Mouse (Mus musculus) limb, embryonic 14.5 days (tissue): ENCODE measurements around the gene Slc38a2. TPM values are rescaled to one million over a fixed set of nuclear protein-coding genes. Genes with fewer than 3 reads are reported as not detected.

Experiments used
- ATAC-seq: fragments of 200-750 bp; cut with Nextera tagmentation; 2 replicates; pipeline ENCODE4 v1.8.0; 2017; ENCODE audit warnings: low read depth, moderate number of reproducible peaks, moderate TSS enrichment; ENCODE audit not compliant: low FRiP score
- DNase-seq: peaks from one replicate; pipeline ENCODE4 v3.0.0-alpha.2; 2015; ENCODE audit warnings: low spot score
- H3K27ac ChIP-seq: fragments of 300-500 bp; sonication (generic); replicated peaks from 2 replicates; pipeline ENCODE4 v1.5.1; 2014; ENCODE audit warnings: low read depth, mild to moderate bottlenecking, low read length, moderate library complexity, mixed read lengths
- H3K27me3 ChIP-seq: fragments of 300-500 bp; sonication (generic); 2 replicates; pipeline ENCODE4 v1.6.1; 2014; ENCODE audit warnings: low read length, mixed read lengths; ENCODE audit not compliant: control insufficient read depth, insufficient read depth
- H3K36me3 ChIP-seq: fragments of 300-500 bp; sonication (generic); 2 replicates; pipeline ENCODE4 v1.6.1; 2014; ENCODE audit warnings: mild to moderate bottlenecking, low read length, moderate library complexity, mixed read lengths; ENCODE audit not compliant: control insufficient read depth, insufficient read depth
- H3K4me1 ChIP-seq: fragments of 300-500 bp; sonication (generic); 2 replicates; pipeline ENCODE4 v1.6.1; 2014; ENCODE audit warnings: antibody characterized with exemption, low read length, mixed read lengths; ENCODE audit not compliant: control insufficient read depth, insufficient read depth
- H3K4me2 ChIP-seq: fragments of 300-500 bp; sonication (generic); replicated peaks from 2 replicates; pipeline ENCODE4 v1.6.1; 2014; ENCODE audit warnings: low read depth, mild to moderate bottlenecking, low read length, moderate library complexity; ENCODE audit not compliant: severe bottlenecking
- H3K4me3 ChIP-seq: fragments of 300-500 bp; sonication (generic); replicated peaks from 2 replicates; pipeline ENCODE4 v1.5.1; 2014; ENCODE audit warnings: low read length
- H3K9ac ChIP-seq: fragments of 300-500 bp; sonication (generic); 2 replicates; pipeline ENCODE4 v1.6.1; 2014; ENCODE audit warnings: mild to moderate bottlenecking, low read depth, low read length, moderate library complexity; ENCODE audit not compliant: severe bottlenecking
- H3K9me3 ChIP-seq: fragments of 300-500 bp; sonication (generic); 2 replicates; pipeline ENCODE4 v1.6.1; 2016; ENCODE audit warnings: low read length; ENCODE audit not compliant: control insufficient read depth
- POLR2A ChIP-seq: fragments of 200-500 bp; IDR thresholded peaks from 2 replicates; pipeline ENCODE4 v1.8.0; 2012; ENCODE audit warnings: inconsistent platforms, mild to moderate bottlenecking, moderate library complexity, borderline replicate concordance; ENCODE audit not compliant: insufficient read depth, insufficient read length; ENCODE audit errors: extremely low read depth
- WGBS: fragments of 180-500 bp; shearing (Covaris S2); extraction: QIAGEN DNeasy Blood & Tissue Kit; methylation state at CpG from one replicate; pipeline ENCODE4 v1.1.7; 2014; 5-methylcytosine and 5-hydroxymethylcytosine counted together
- polyA plus RNA-seq, 2 experiments: library from polyadenylated mRNA; depleted of rRNA in 1 of 2; stranded (reverse) in 1 of 2; unstranded in 1 of 2; fragments of >200 nt; fragmentation: Nextera tagmentation in 1 of 2; extraction: Ambion mirVana in 1 of 2; gene quantifications; 2 replicates each; pipeline versions ENCODE4 v1.2.1 to v1.2.3; 2012 to 2014

Gene Slc38a2
- polyA plus RNA-seq, 2 experiments = 116 to 137 TPM

- Histone ChIP-seq H3K36me3 (no peaks in the 10 kb centered on the region), H3K4me1 (no peaks in the 10 kb centered on the region), H3K9me3 (no peaks in the 10 kb centered on the region), H3K4me3 (no peak overlapping the region), H3K4me2 (no peak overlapping the region), H3K9ac (no peak overlapping the region), H3K27me3 (no peaks in the 10 kb centered on the region), H3K27ac (no peak overlapping the region)
- no peak for DNase-seq
- no peak for TF ChIP-seq POLR2A
- no peak for ATAC-seq
- 78% methylated on average over 10 of the region's 10 CpGs for WGBS
Observed at GRCm38 (mm10) chr15:96652531-96652930, 47.0 kb downstream of the Slc38a2 start.

- WGBS = 21% methylated on average over 14 of the region's 15 CpGs
- peaks cover 3% of the 10 kb centered on the region for H3K4me1 ChIP-seq
- H3K4me3 ChIP-seq = no peak overlapping the region
- no peak overlapping the region for H3K9ac ChIP-seq
- no peaks in the 10 kb centered on the region for H3K9me3 ChIP-seq
- DNase-seq = no peak
- no peaks in the 10 kb centered on the region for H3K36me3 ChIP-seq
- H3K27me3 ChIP-seq = no peaks in the 10 kb centered on the region
- 0 out of 2 replicates have a peak overlapping the region, but pooled peaks have one; percentile 16 for H3K4me2 ChIP-seq
- H3K27ac ChIP-seq = no peak overlapping the region
- ATAC-seq = no peak
- TF ChIP-seq POLR2A = no peak
Observed at GRCm38 (mm10) chr15:96647376-96647775, 52.2 kb downstream of the Slc38a2 start.

GRCm38 (mm10) chr15:96642436-96643405, 56.8 kb downstream of the Slc38a2 start, which contains the start of gene Slc38a1:
Gene Slc38a1 (minus strand): TSS chr15:96642913.
- DNase-seq = peak; percentile 85
- no peaks in the 10 kb centered on the region for H3K27me3 ChIP-seq
- TF ChIP-seq POLR2A = peak; percentile 56; the same call in 1 of the 2 replicates

GRCm38 (mm10) chr15:96641821-96642435, 57.6 kb downstream of the Slc38a2 start:
- no peaks in the 10 kb centered on the region for H3K27me3 ChIP-seq
- peak overlapping the region; percentile 71 for H3K4me3 ChIP-seq
- H3K4me2 ChIP-seq = peak overlapping the region; percentile 69
- WGBS = 0% methylated on average over 31 of the region's 31 CpGs
- H3K27ac ChIP-seq = peak overlapping the region; percentile 97
- DNase-seq (peak; percentile 18), ATAC-seq (no peak)
- H3K4me1 ChIP-seq = peaks cover 24% of the 10 kb centered on the region
- no peaks in the 10 kb centered on the region for H3K9me3 ChIP-seq
- peak overlapping the region; percentile 91 for H3K9ac ChIP-seq
- TF ChIP-seq POLR2A = no peak
- H3K36me3 ChIP-seq = peaks cover 1% of the 10 kb centered on the region; the same call in 1 of the 2 replicates

More at GRCm38 (mm10) chr15:96642436-96643405, 56.8 kb downstream of the Slc38a2 start, which contains the start of gene Slc38a1:
- Histone ChIP-seq H3K4me1 (peaks cover 24% of the 10 kb centered on the region), H3K36me3 (no peaks in the 10 kb centered on the region), H3K27ac (peak within 1 kb of the TSS; percentile 97), H3K4me2 (peak within 1 kb of the TSS; percentile 69), H3K4me3 (peak within 1 kb of the TSS; percentile 71), H3K9ac (peak within 1 kb of the TSS; percentile 91), H3K9me3 (no peaks in the 10 kb centered on the region)
- ATAC-seq = peak; percentile 74
- 0% methylated on average over 50 of the region's 70 CpGs for WGBS

GRCm38 (mm10) chr15:96641111-96641820, 58.3 kb downstream of the Slc38a2 start:
- H3K27ac ChIP-seq = peak overlapping the region; percentile 97
- WGBS = under 1% methylated on average over 63 of the region's 63 CpGs
- peak; percentile 55 for ATAC-seq
- peaks cover 2% of the 10 kb centered on the region; the same call in 1 of the 2 replicates for H3K36me3 ChIP-seq
- peak overlapping the region; percentile 69 for H3K4me2 ChIP-seq
- peak; percentile 57; the same call in 1 of the 2 replicates for TF ChIP-seq POLR2A
- no peaks in the 10 kb centered on the region for H3K9me3 ChIP-seq
- no peaks in the 10 kb centered on the region for H3K27me3 ChIP-seq
- peaks cover 24% of the 10 kb centered on the region for H3K4me1 ChIP-seq
- peak; percentile 60 for DNase-seq
- peak overlapping the region; percentile 91 for H3K9ac ChIP-seq
- peak overlapping the region; percentile 71 for H3K4me3 ChIP-seq
